Comparison of ENCODE assay signal across 8 mouse cellular contexts in genomic region chr12:112958303-112958702, GRCm38 (mm10). TPM values are rescaled to one million over a fixed set of nuclear protein-coding genes. Genes with fewer than 3 reads are reported as not detected.
DNase-seq lines count a peak whose midpoint lies in the region; ATAC-seq lines count a peak whose summit lies in the region.

No protein-coding gene starts in this region.

- no peak overlapping the region for H3K27ac ChIP-seq in hindbrain, embryonic 11.5 days (ENCODE audit: low read depth, low read length)
- no peak overlapping the region for H3K27ac ChIP-seq in hindbrain, embryonic 14.5 days
- H3K27ac ChIP-seq in liver, embryonic 13.5 days = no peak overlapping the region
- H3K27ac ChIP-seq in stomach, embryonic 14.5 days (ENCODE audit: low read length) = no peak overlapping the region

- H3K4me3 ChIP-seq in hindbrain, embryonic 11.5 days (ENCODE audit: low read depth, low read length) = no peak overlapping the region
- no peak overlapping the region for H3K4me3 ChIP-seq in hindbrain, embryonic 14.5 days (replicated peaks; ENCODE audit: low read length)
- no peak overlapping the region for H3K4me3 ChIP-seq in liver, embryonic 13.5 days (replicated peaks)
- no peak overlapping the region for H3K4me3 ChIP-seq in stomach, embryonic 14.5 days (ENCODE audit: low read depth, low read length)

- no peaks in the 10 kb centered on the region for H3K9me3 ChIP-seq in hindbrain, embryonic 11.5 days (ENCODE audit: control insufficient read depth, low read length)
- H3K9me3 ChIP-seq in hindbrain, embryonic 14.5 days (ENCODE audit: control insufficient read depth, low read length) = no peaks in the 10 kb centered on the region
- no peaks in the 10 kb centered on the region for H3K9me3 ChIP-seq in liver, embryonic 13.5 days (replicated peaks)
- H3K9me3 ChIP-seq in stomach, embryonic 14.5 days (ENCODE audit: control insufficient read depth, low read depth, low read length) = no peaks in the 10 kb centered on the region

- peak; percentile 31; the same call in 1 of the 2 replicates for ATAC-seq in hindbrain, embryonic 11.5 days (ENCODE audit: low FRiP score)
- ATAC-seq in hindbrain, embryonic 14.5 days (ENCODE audit: low FRiP score) = no peak
- ATAC-seq in granulocyte monocyte progenitor cell, adult 5-6 weeks (replicated peaks; ENCODE audit: poor library complexity, severe bottlenecking) = 0 out of 2 replicates have a peak, but pooled peaks have one; percentile 26
- ATAC-seq in liver, embryonic 13.5 days (ENCODE audit: low read depth) = 0 out of 2 replicates have a peak, but pooled peaks have one; percentile 19
- ATAC-seq in stomach, embryonic 14.5 days (ENCODE audit: insufficient number of reproducible peaks, insufficient read depth, low FRiP score, low read depth) = peak; percentile 64; the same call in 1 of the 2 replicates

- H3K27me3 ChIP-seq in hindbrain, embryonic 11.5 days (ENCODE audit: control insufficient read depth, insufficient read depth, low read length) = no peaks in the 10 kb centered on the region
- H3K27me3 ChIP-seq in hindbrain, embryonic 14.5 days (ENCODE audit: control insufficient read depth, insufficient read depth, low read length) = no peaks in the 10 kb centered on the region
- H3K27me3 ChIP-seq in liver, embryonic 13.5 days = no peaks in the 10 kb centered on the region
- no peaks in the 10 kb centered on the region for H3K27me3 ChIP-seq in stomach, embryonic 14.5 days (ENCODE audit: control insufficient read depth, insufficient read depth, low read length)

- DNase-seq in hindbrain, embryonic 11.5 days (ENCODE audit: low spot score) = peak; percentile 50
- no peak for DNase-seq in hindbrain, embryonic 14.5 days (ENCODE audit: low spot score)
- DNase-seq in B cell, adult 2 months = peak; percentile 39 to 43
- DNase-seq in adipocyte (ENCODE audit: low spot score) = peak; percentile 47
- DNase-seq in liver, embryonic 13.5 days = no peak
- DNase-seq in frontal cortex, postnatal 36 days (ENCODE audit: low spot score in 2 of 2) = no peak

- H3K9ac ChIP-seq in hindbrain, embryonic 11.5 days (ENCODE audit: low read depth, low read length) = no peak overlapping the region
- no peak overlapping the region for H3K9ac ChIP-seq in hindbrain, embryonic 14.5 days
- no peak overlapping the region for H3K9ac ChIP-seq in liver, embryonic 13.5 days
- H3K9ac ChIP-seq in stomach, embryonic 14.5 days (replicated peaks; ENCODE audit: low read depth, low read length) = no peak overlapping the region

- 47% methylated on average over 4 of the region's 4 CpGs for WGBS in hindbrain, embryonic 11.5 days
- 50% methylated on average over 4 of the region's 4 CpGs for WGBS in hindbrain, embryonic 14.5 days
- WGBS in liver, embryonic 13.5 days (ENCODE audit: insufficient replicate concordance) = 45% methylated on average over 4 of the region's 4 CpGs
- WGBS in stomach, embryonic 14.5 days = 33% methylated on average over 4 of the region's 4 CpGs

- H3K36me3 ChIP-seq in hindbrain, embryonic 11.5 days (ENCODE audit: control insufficient read depth, insufficient read depth, low read length) = peaks cover 9% of the 10 kb centered on the region
- peaks cover 41% of the 10 kb centered on the region for H3K36me3 ChIP-seq in hindbrain, embryonic 14.5 days (replicated peaks; ENCODE audit: control insufficient read depth, insufficient read depth)
- peaks cover 41% of the 10 kb centered on the region for H3K36me3 ChIP-seq in liver, embryonic 13.5 days
- H3K36me3 ChIP-seq in stomach, embryonic 14.5 days (ENCODE audit: control insufficient read depth, insufficient read depth, low read length) = peaks cover 40% of the 10 kb centered on the region

- no peaks in the 10 kb centered on the region for H3K4me1 ChIP-seq in hindbrain, embryonic 11.5 days (replicated peaks; ENCODE audit: control insufficient read depth, insufficient read depth, low read length)
- H3K4me1 ChIP-seq in hindbrain, embryonic 14.5 days (replicated peaks; ENCODE audit: control insufficient read depth, insufficient read depth, low read length) = no peaks in the 10 kb centered on the region
- H3K4me1 ChIP-seq in liver, embryonic 13.5 days (replicated peaks) = peaks cover 11% of the 10 kb centered on the region
- H3K4me1 ChIP-seq in stomach, embryonic 14.5 days (ENCODE audit: control insufficient read depth, insufficient read depth, low read length) = no peaks in the 10 kb centered on the region

- H3K4me2 ChIP-seq in hindbrain, embryonic 11.5 days (replicated peaks; ENCODE audit: low read depth, low read length) = no peak overlapping the region
- no peak overlapping the region for H3K4me2 ChIP-seq in hindbrain, embryonic 14.5 days (replicated peaks)
- H3K4me2 ChIP-seq in liver, embryonic 13.5 days = no peak overlapping the region
- H3K4me2 ChIP-seq in stomach, embryonic 14.5 days (replicated peaks; ENCODE audit: low read depth, low read length) = no peak overlapping the region

RNA-seq across cellular contexts. Expression of gene Nudt14, which starts 16.4 kb away (rescaled TPM):
- 57.3 and 69.9 TPM in 2 replicates for polyA plus RNA-seq in hindbrain, embryonic 11.5 days (2014; fragmentation: Nextera tagmentation; extraction: Ambion mirVana)
- polyA plus RNA-seq in hindbrain, embryonic 14.5 days (2014; fragmentation: Nextera tagmentation; extraction: Ambion mirVana) = 60.9 and 70.1 TPM in 2 replicates
- 15.9 and 33.3 TPM in 2 replicates for total RNA-seq in granulocyte monocyte progenitor cell, adult 5-6 weeks (2014; fragmentation: Nextera tagmentation)
- 16.6 and 25.4 TPM in 2 replicates for total RNA-seq in granulocyte monocyte progenitor cell, adult 5-6 weeks (2017)
- polyA plus RNA-seq in liver, embryonic 13.5 days (2015; fragmentation: Nextera tagmentation; extraction: Ambion mirVana) = 14.7 and 15.2 TPM in 2 replicates
- polyA plus RNA-seq in stomach, embryonic 14.5 days (2014; fragmentation: Nextera tagmentation; extraction: Ambion mirVana) = 105 and 125 TPM in 2 replicates

RNA-seq across cellular contexts. Expression of gene Btbd6, which starts 18.0 kb away (rescaled TPM):
- polyA plus RNA-seq in hindbrain, embryonic 11.5 days (2014; fragmentation: Nextera tagmentation; extraction: Ambion mirVana) = 25.6 and 26.8 TPM in 2 replicates
- 52.2 and 52.8 TPM in 2 replicates for polyA plus RNA-seq in hindbrain, embryonic 14.5 days (2014; fragmentation: Nextera tagmentation; extraction: Ambion mirVana)
- total RNA-seq in granulocyte monocyte progenitor cell, adult 5-6 weeks (2014; fragmentation: Nextera tagmentation) = 2.4 and 10.5 TPM in 2 replicates
- total RNA-seq in granulocyte monocyte progenitor cell, adult 5-6 weeks (2017) = 3.3 and 6.8 TPM in 2 replicates
- 6.3 and 6.6 TPM in 2 replicates for polyA plus RNA-seq in liver, embryonic 13.5 days (2015; fragmentation: Nextera tagmentation; extraction: Ambion mirVana)
- 22.5 and 27.0 TPM in 2 replicates for polyA plus RNA-seq in stomach, embryonic 14.5 days (2014; fragmentation: Nextera tagmentation; extraction: Ambion mirVana)

RNA-seq across cellular contexts. Expression of gene Jag2, which starts 28.7 kb away (rescaled TPM):
- 4.2 and 4.7 TPM in 2 replicates for polyA plus RNA-seq in hindbrain, embryonic 11.5 days (2014; fragmentation: Nextera tagmentation; extraction: Ambion mirVana)
- polyA plus RNA-seq in hindbrain, embryonic 14.5 days (2014; fragmentation: Nextera tagmentation; extraction: Ambion mirVana) = 12.5 and 16.1 TPM in 2 replicates
- total RNA-seq in granulocyte monocyte progenitor cell, adult 5-6 weeks (2014; fragmentation: Nextera tagmentation) = 0.95 and 1.0 TPM in 2 replicates
- 0.22 and 1.4 TPM in 2 replicates for total RNA-seq in granulocyte monocyte progenitor cell, adult 5-6 weeks (2017)
- polyA plus RNA-seq in liver, embryonic 13.5 days (2015; fragmentation: Nextera tagmentation; extraction: Ambion mirVana) = 0.13 and 0.20 TPM in 2 replicates
- 8.4 and 8.5 TPM in 2 replicates for polyA plus RNA-seq in stomach, embryonic 14.5 days (2014; fragmentation: Nextera tagmentation; extraction: Ambion mirVana)

RNA-seq across cellular contexts. Expression of gene Brf1, which starts 42.2 kb away (rescaled TPM):
- polyA plus RNA-seq in hindbrain, embryonic 11.5 days (2014; fragmentation: Nextera tagmentation; extraction: Ambion mirVana) = 53.6 and 57.8 TPM in 2 replicates
- polyA plus RNA-seq in hindbrain, embryonic 14.5 days (2014; fragmentation: Nextera tagmentation; extraction: Ambion mirVana) = 41.4 and 46.3 TPM in 2 replicates
- 38.7 and 42.6 TPM in 2 replicates for total RNA-seq in granulocyte monocyte progenitor cell, adult 5-6 weeks (2014; fragmentation: Nextera tagmentation)
- total RNA-seq in granulocyte monocyte progenitor cell, adult 5-6 weeks (2017) = 28.1 and 41.3 TPM in 2 replicates
- polyA plus RNA-seq in liver, embryonic 13.5 days (2015; fragmentation: Nextera tagmentation; extraction: Ambion mirVana) = 28.3 and 28.8 TPM in 2 replicates
- polyA plus RNA-seq in stomach, embryonic 14.5 days (2014; fragmentation: Nextera tagmentation; extraction: Ambion mirVana) = 70.3 and 71.5 TPM in 2 replicates

RNA-seq across cellular contexts. Expression of gene Pacs2, which starts 56.0 kb away (rescaled TPM):
- 17.2 and 21.2 TPM in 2 replicates for polyA plus RNA-seq in hindbrain, embryonic 11.5 days (2014; fragmentation: Nextera tagmentation; extraction: Ambion mirVana)
- 26.8 and 27.9 TPM in 2 replicates for polyA plus RNA-seq in hindbrain, embryonic 14.5 days (2014; fragmentation: Nextera tagmentation; extraction: Ambion mirVana)
- total RNA-seq in granulocyte monocyte progenitor cell, adult 5-6 weeks (2014; fragmentation: Nextera tagmentation) = 23.7 and 28.5 TPM in 2 replicates
- 6.9 and 8.8 TPM in 2 replicates for total RNA-seq in granulocyte monocyte progenitor cell, adult 5-6 weeks (2017)
- 5.2 and 6.2 TPM in 2 replicates for polyA plus RNA-seq in liver, embryonic 13.5 days (2015; fragmentation: Nextera tagmentation; extraction: Ambion mirVana)
- 16.5 and 17.1 TPM in 2 replicates for polyA plus RNA-seq in stomach, embryonic 14.5 days (2014; fragmentation: Nextera tagmentation; extraction: Ambion mirVana)

Comparison
In these comparisons a context has a peak if more than half of its experiments do, and no peak if none do; other contexts are left out.
1. DNase-seq: peak in hindbrain, embryonic 11.5 days (single experiment), B cell, adult 2 months (2 of 2) and adipocyte (single experiment); none in hindbrain, embryonic 14.5 days (single experiment), liver, embryonic 13.5 days (single experiment) and frontal cortex, postnatal 36 days (0 of 2).